Mouse (Mus musculus) intestine, postnatal 0 days (tissue): ENCODE measurements at regions not wholly inside any gene's neighbourhood (a gene's known extent, or its start where the extent isn't known, plus 50 kb on each side); places are given as distances from the start of the nearest gene placed in this dataset.

Experiments used
- ATAC-seq: fragments of 200-750 bp; cut with Nextera tagmentation; 2 replicates; pipeline ENCODE4 v1.8.0; 2017; ENCODE audit warnings: mild to moderate bottlenecking, moderate TSS enrichment, moderate library complexity
- H3K27ac ChIP-seq: fragments of 300-500 bp; sonication (generic); 2 replicates; pipeline ENCODE4 v1.5.1; 2014; ENCODE audit warnings: mild to moderate bottlenecking, low read depth, low read length, moderate library complexity
- H3K27me3 ChIP-seq: fragments of 300-500 bp; sonication (generic); replicated peaks from 2 replicates; pipeline ENCODE4 v1.6.1; 2014; ENCODE audit warnings: low read length, mixed read lengths; ENCODE audit not compliant: control insufficient read depth, insufficient read depth
- H3K36me3 ChIP-seq: fragments of 300-500 bp; sonication (generic); 2 replicates; pipeline ENCODE4 v1.6.1; 2014; ENCODE audit warnings: mild to moderate bottlenecking, moderate library complexity; ENCODE audit not compliant: control insufficient read depth, insufficient read depth
- H3K4me1 ChIP-seq: fragments of 300-500 bp; sonication (generic); replicated peaks from 2 replicates; pipeline ENCODE4 v1.6.1; 2014; ENCODE audit warnings: antibody characterized with exemption, low read length, mixed read lengths; ENCODE audit not compliant: control insufficient read depth, insufficient read depth
- H3K4me2 ChIP-seq: fragments of 300-500 bp; sonication (generic); replicated peaks from 2 replicates; pipeline ENCODE4 v1.6.1; 2014; ENCODE audit warnings: low read depth, mild to moderate bottlenecking, moderate library complexity
- H3K4me3 ChIP-seq: fragments of 300-500 bp; sonication (generic); 2 replicates; pipeline ENCODE4 v1.5.1; 2014; ENCODE audit warnings: low read depth, low read length
- H3K9ac ChIP-seq: fragments of 300-500 bp; sonication (generic); 2 replicates; pipeline ENCODE4 v1.6.1; 2014; ENCODE audit warnings: mild to moderate bottlenecking, low read depth, low read length
- H3K9me3 ChIP-seq: fragments of 300-500 bp; sonication (generic); 2 replicates; pipeline ENCODE4 v1.6.1; 2016; ENCODE audit warnings: mixed run types; ENCODE audit not compliant: control insufficient read depth
- CTCF ChIP-seq: sonication (generic); IDR thresholded peaks from 2 replicates; pipeline ENCODE4 v1.5.1; 2016; ENCODE audit warnings: low read depth, mild to moderate bottlenecking, control low read depth, antibody characterized with exemption, moderate library complexity
- WGBS: fragments of 180-500 bp; shearing (Covaris S2); extraction: QIAGEN DNeasy Blood & Tissue Kit; methylation state at CpG from one replicate; pipeline ENCODE4 v1.1.7; 2014; 5-methylcytosine and 5-hydroxymethylcytosine counted together

DNA sequence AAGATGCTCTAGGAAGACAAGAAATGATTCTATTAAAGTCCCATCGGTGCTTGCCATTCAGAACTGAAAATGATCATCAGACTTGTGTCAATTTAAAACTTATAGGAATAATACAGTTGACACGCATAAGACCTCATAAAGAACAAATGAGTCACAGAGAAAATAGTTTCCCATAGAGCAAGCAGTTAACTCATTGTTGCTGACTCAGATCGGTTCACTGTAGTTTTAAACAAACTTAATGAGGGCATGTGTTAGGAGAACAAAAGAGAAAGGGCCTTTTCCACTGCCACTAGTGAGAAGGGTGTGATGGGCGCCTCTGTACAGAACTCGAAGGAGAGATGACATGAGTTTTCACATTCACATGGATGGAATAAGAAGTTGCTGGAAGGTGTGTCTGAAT is 118.3 kb upstream of the Ifne start:
- WGBS = 90% methylated on average over 5 of the region's 5 CpGs
- ATAC-seq = no peak
- no peak for TF ChIP-seq CTCF

DNA sequence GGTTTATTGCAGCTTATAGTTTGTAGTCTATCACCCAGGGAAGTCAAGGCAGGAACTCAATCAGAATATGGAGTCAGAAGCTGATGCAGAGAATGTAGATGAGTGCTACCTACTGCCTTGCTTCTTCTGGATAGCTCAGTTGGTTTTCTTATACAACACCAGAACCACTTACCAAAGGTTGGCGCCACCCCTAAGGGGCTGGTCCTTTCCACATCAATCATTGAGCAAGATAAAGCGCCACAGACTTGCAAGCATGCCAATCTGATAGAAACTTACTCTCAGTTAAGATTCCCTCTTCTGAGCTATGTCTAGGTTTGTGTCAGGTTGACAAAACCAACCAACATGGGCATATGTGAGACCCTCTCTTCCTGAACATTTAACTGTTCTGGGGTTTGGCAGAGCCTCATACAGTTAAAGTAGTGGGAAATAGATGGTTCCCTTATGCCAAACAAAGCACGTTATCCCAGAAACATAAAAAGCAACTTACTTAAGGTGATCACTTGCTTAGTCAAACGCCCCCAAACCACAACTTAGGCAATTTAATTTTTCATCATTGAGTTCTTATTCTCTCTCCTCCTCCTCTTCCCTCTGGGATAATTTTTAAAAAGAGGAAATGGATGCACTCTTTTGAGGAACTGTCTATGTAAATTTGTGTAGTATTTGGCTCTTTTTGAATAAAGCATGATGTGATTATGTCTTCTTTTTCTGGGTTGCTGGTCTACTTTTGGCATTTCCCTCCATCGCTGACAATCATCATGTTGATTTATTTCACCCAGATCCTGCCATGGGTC is 115.3 kb upstream of the Ifne start:
- ATAC-seq = no peak
- Histone ChIP-seq H3K4me1 (no peaks in the 10 kb centered on the region), H3K4me3 (no peak overlapping the region), H3K9me3 (no peaks in the 10 kb centered on the region), H3K9ac (no peak overlapping the region), H3K27me3 (no peaks in the 10 kb centered on the region), H3K27ac (no peak overlapping the region), H3K36me3 (no peaks in the 10 kb centered on the region), H3K4me2 (no peak overlapping the region)
- TF ChIP-seq CTCF = no peak
- WGBS = 77% methylated on average over 5 of the region's 5 CpGs

More for the DNA sequence above, 118.3 kb upstream of the Ifne start:
- Histone ChIP-seq H3K4me3 (no peak overlapping the region), H3K4me1 (no peaks in the 10 kb centered on the region), H3K9ac (no peak overlapping the region), H3K27ac (no peak overlapping the region), H3K36me3 (no peaks in the 10 kb centered on the region), H3K4me2 (no peak overlapping the region), H3K27me3 (no peaks in the 10 kb centered on the region), H3K9me3 (no peaks in the 10 kb centered on the region)

DNA sequence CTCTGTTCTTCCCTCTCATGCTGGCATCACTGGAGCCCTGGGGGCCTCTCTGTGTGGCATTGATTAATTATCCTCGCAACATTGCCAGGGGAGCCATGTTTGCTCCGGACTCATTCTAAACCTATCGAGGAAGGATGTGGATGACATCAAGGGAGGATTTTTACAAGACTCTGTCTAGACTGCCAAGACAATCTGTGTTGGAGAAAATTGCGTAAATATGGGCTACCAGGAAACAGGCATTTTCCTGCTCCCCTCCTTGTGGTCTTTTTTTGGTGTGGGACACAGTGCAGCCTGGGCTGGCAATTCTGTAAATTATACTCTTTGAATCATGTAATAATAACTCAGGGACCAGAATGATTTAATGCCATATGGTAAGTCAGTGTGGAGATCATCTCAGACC is 114.5 kb upstream of the Ifne start:
- H3K4me1 ChIP-seq = no peaks in the 10 kb centered on the region
- no peaks in the 10 kb centered on the region for H3K27me3 ChIP-seq
- H3K9ac ChIP-seq = no peak overlapping the region
- WGBS = 73% methylated on average over 4 of the region's 4 CpGs
- no peak for ATAC-seq
- no peaks in the 10 kb centered on the region for H3K9me3 ChIP-seq
- no peaks in the 10 kb centered on the region for H3K36me3 ChIP-seq
- H3K4me3 ChIP-seq = no peak overlapping the region
- TF ChIP-seq CTCF = no peak
- no peak overlapping the region for H3K4me2 ChIP-seq
- no peak overlapping the region for H3K27ac ChIP-seq

DNA sequence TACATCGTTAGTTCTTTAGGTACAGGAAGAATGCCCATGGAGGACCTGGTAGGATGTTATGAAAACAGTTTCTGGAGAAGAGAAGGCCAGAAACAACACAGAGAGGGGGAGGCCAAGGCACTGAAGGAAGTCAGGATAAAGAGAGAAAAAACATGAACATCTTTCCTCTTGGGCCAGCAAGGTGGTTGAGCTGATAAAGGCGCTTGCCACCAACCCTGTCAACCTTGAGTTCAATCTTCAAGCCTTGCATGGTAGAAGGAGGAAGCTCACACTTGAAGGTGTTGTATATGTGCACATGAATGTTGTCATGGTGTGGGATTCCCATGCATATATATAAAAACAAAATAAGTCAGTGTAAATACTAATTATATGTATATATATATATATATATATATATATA is 112.5 kb upstream of the Ifne start:
- Histone ChIP-seq H3K9ac (no peak overlapping the region), H3K4me1 (no peaks in the 10 kb centered on the region), H3K4me3 (no peak overlapping the region), H3K27ac (no peak overlapping the region), H3K36me3 (no peaks in the 10 kb centered on the region), H3K9me3 (no peaks in the 10 kb centered on the region), H3K27me3 (no peaks in the 10 kb centered on the region), H3K4me2 (no peak overlapping the region)
- no peak for TF ChIP-seq CTCF
- no peak for ATAC-seq
- 97% methylated on average over 2 of the region's 2 CpGs for WGBS

DNA sequence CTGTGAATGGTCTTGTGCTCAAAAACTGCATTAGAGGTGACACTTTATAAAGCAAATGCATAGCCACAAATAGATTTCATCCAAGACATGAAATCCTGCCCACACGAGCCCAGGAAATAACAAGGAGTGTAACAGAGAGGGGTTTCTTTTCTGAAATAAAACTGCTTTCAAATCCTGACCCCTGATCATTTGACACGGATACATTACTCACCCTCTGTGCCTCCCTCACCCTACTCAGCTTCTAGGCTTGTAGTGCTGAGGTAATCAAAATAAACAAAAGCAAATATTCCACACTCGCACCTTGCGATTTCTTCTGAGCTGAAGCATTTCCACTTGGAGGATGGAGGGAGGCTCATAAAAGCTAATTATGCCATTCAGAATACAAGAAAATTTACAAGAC is 108.4 kb upstream of the Ifne start:
- Histone ChIP-seq H3K9me3 (no peaks in the 10 kb centered on the region), H3K27me3 (no peaks in the 10 kb centered on the region), H3K4me2 (no peak overlapping the region), H3K4me3 (no peak overlapping the region), H3K9ac (no peak overlapping the region), H3K4me1 (no peaks in the 10 kb centered on the region), H3K27ac (no peak overlapping the region), H3K36me3 (no peaks in the 10 kb centered on the region)
- whole genome bisulfite sequencing = 41% methylated on average over 4 of the region's 4 CpGs
- no peak for ATAC-seq
- no peak for TF ChIP-seq CTCF

DNA sequence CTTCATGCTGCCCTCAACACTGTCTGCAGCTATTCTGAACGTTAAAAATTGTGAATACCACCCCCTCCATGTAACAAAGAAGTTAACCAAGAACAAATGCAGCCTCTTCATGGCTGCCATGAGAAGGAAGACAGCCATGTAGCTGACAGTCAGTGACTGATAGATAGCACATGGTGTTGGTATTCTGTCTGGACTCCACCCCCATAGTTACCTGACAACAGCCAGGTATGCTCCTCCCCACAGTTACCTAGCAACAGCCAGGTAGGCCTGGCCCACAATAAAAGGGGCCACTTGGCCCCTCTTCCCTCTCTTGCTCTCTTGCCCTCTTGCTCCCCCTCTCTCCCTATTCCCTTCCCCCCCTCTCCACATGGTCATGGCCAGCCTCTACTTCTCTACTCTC is 107.1 kb upstream of the Ifne start:
- Histone ChIP-seq H3K36me3 (no peaks in the 10 kb centered on the region), H3K4me1 (no peaks in the 10 kb centered on the region), H3K4me2 (no peak overlapping the region), H3K27me3 (no peaks in the 10 kb centered on the region), H3K9ac (no peak overlapping the region), H3K4me3 (no peak overlapping the region), H3K27ac (no peak overlapping the region), H3K9me3 (no peaks in the 10 kb centered on the region)
- no peak for ATAC-seq
- 51% methylated on average over 1 of the region's 1 CpGs for WGBS
- no peak for TF ChIP-seq CTCF
